Mouse (Mus musculus) cortical plate, adult 2 months (tissue): ENCODE measurements around the gene Rhoh. TPM values are rescaled to one million over a fixed set of nuclear protein-coding genes. Genes with fewer than 3 reads are reported as not detected.

Experiments
- H3K27ac ChIP-seq: fragments of 200-500 bp; 2 replicates; pipeline ENCODE4 v1.5.1; 2012; ENCODE audit warnings: low read length, control low read depth, inconsistent platforms; ENCODE audit not compliant: insufficient read depth
- H3K4me1 ChIP-seq: fragments of 200-500 bp; 2 replicates; pipeline ENCODE4 v1.6.1; 2011; ENCODE audit warnings: low read length; ENCODE audit not compliant: control insufficient read depth, insufficient read depth
- H3K4me3 ChIP-seq: fragments of 200-500 bp; 2 replicates; pipeline ENCODE4 v1.5.1; 2011; ENCODE audit warnings: mild to moderate bottlenecking, low read length, control low read depth; ENCODE audit not compliant: insufficient read depth
- CTCF ChIP-seq: fragments of 200-500 bp; IDR thresholded peaks from 2 replicates; pipeline ENCODE4 v1.5.1; 2011; ENCODE audit warnings: mild to moderate bottlenecking, control low read depth, low read length; ENCODE audit not compliant: insufficient read depth; ENCODE audit errors: extremely low read depth
- POLR2A ChIP-seq: fragments of 200-500 bp; IDR thresholded peaks from 2 replicates; pipeline ENCODE4 v1.6.1; 2011; ENCODE audit warnings: mild to moderate bottlenecking, low read length, control low read depth; ENCODE audit not compliant: insufficient read depth; ENCODE audit errors: extremely low read depth
- polyA plus RNA-seq: library from polyadenylated mRNA; depleted of rRNA; stranded (reverse); fragments of >200 nt; gene quantifications from 2 replicates; pipeline ENCODE4 v1.2.3, GENCODE M21; 2012

Gene Rhoh
- polyA plus RNA-seq, 1 experiment = 1.2 TPM

GRCm38 (mm10) chr5:65916930-65917329 lies 55.9 kb downstream of the Rhoh start:
- TF ChIP-seq CTCF = no peak
- TF ChIP-seq POLR2A = no peak
- H3K4me1 ChIP-seq = no peaks in the 10 kb centered on the region
- no peak overlapping the region for H3K4me3 ChIP-seq
- no peak overlapping the region for H3K27ac ChIP-seq

GRCm38 (mm10) chr5:65918601-65919000 lies 57.6 kb downstream of the Rhoh start:
- no peak overlapping the region for H3K27ac ChIP-seq
- TF ChIP-seq POLR2A (no peak), CTCF (no peak)

GRCm38 (mm10) chr5:65919326-65919725 lies 58.3 kb downstream of the Rhoh start:
- Histone ChIP-seq H3K4me1 (no peaks in the 10 kb centered on the region), H3K27ac (no peak overlapping the region), H3K4me3 (no peak overlapping the region)
- TF ChIP-seq CTCF = no peak
- TF ChIP-seq POLR2A = no peak

More at GRCm38 (mm10) chr5:65918601-65919000, 57.6 kb downstream of the Rhoh start:
- H3K4me1 ChIP-seq = no peaks in the 10 kb centered on the region
- no peak overlapping the region for H3K4me3 ChIP-seq

GRCm38 (mm10) chr5:65919904-65920303 lies 58.9 kb downstream of the Rhoh start:
- Histone ChIP-seq H3K4me3 (no peak overlapping the region), H3K27ac (no peak overlapping the region), H3K4me1 (no peaks in the 10 kb centered on the region)
- TF ChIP-seq CTCF (no peak), POLR2A (no peak)

- Histone ChIP-seq H3K4me3 (no peak overlapping the region), H3K27ac (no peak overlapping the region), H3K4me1 (no peaks in the 10 kb centered on the region)
- TF ChIP-seq POLR2A (no peak), CTCF (no peak)
These were observed 59.9 kb downstream of the Rhoh start for GRCm38 (mm10) chr5:65920701-65921426.

- TF ChIP-seq POLR2A (no peak), CTCF (no peak)
- Histone ChIP-seq H3K4me1 (no peaks in the 10 kb centered on the region), H3K4me3 (no peak overlapping the region), H3K27ac (no peak overlapping the region)
These were observed 60.6 kb downstream of the Rhoh start for GRCm38 (mm10) chr5:65921477-65922138.

- TF ChIP-seq CTCF (no peak), POLR2A (no peak)
- no peaks in the 10 kb centered on the region for H3K4me1 ChIP-seq
- no peak overlapping the region for H3K27ac ChIP-seq
- no peak overlapping the region for H3K4me3 ChIP-seq
These were observed 65.7 kb downstream of the Rhoh start for GRCm38 (mm10) chr5:65926666-65927065.

- TF ChIP-seq CTCF (no peak), POLR2A (no peak)
- Histone ChIP-seq H3K27ac (no peak overlapping the region), H3K4me3 (no peak overlapping the region), H3K4me1 (no peaks in the 10 kb centered on the region)
These were observed 68.1 kb downstream of the Rhoh start for GRCm38 (mm10) chr5:65929162-65929561.

GRCm38 (mm10) chr5:65930171-65930570 lies 69.2 kb downstream of the Rhoh start:
- H3K4me3 ChIP-seq = no peak overlapping the region
- no peak for TF ChIP-seq POLR2A
- TF ChIP-seq CTCF = no peak
- no peak overlapping the region for H3K27ac ChIP-seq
- no peaks in the 10 kb centered on the region for H3K4me1 ChIP-seq

- no peaks in the 10 kb centered on the region for H3K4me1 ChIP-seq
- no peak overlapping the region for H3K4me3 ChIP-seq
- H3K27ac ChIP-seq = no peak overlapping the region
- no peak for TF ChIP-seq CTCF
- TF ChIP-seq POLR2A = no peak
These were observed 72.2 kb downstream of the Rhoh start for GRCm38 (mm10) chr5:65933258-65933657.
